In genomic region chr17:44530000-44530399, GRCm38 (mm10) we compare ENCODE assay signal across 8 mouse cellular contexts.
DNase-seq lines count a peak whose midpoint lies in the region; ATAC-seq and TF ChIP-seq lines count a peak whose summit lies in the region.
"Had no signal": no experiment of that assay in that cellular context is flagged by ENCODE, and none has a peak within 500 bp of the region (broad histone marks: within the 10 kb centered on the region; RNA-seq: fewer than 3 reads in every experiment).

No protein-coding gene starts in this region.

- H3K4me2 ChIP-seq in liver, embryonic 14.5 days (ENCODE audit: low read depth), result no peak overlapping the region
- no peak overlapping the region for H3K4me2 ChIP-seq in stomach, postnatal 0 days (replicated peaks; ENCODE audit: low read depth)
- no peak overlapping the region for H3K4me2 ChIP-seq in forebrain, embryonic 16.5 days (ENCODE audit: low read length)
- H3K4me2 ChIP-seq in forebrain, embryonic 15.5 days (replicated peaks), result no peak overlapping the region
- H3K4me2 ChIP-seq: hindbrain, embryonic 14.5 days had no signal

- ATAC-seq in liver, embryonic 14.5 days (ENCODE audit: insufficient read depth), result no peak
- ATAC-seq in stomach, postnatal 0 days (ENCODE audit: low FRiP score, low TSS enrichment), result no peak
- no peak for ATAC-seq in forebrain, embryonic 16.5 days
- no peak for ATAC-seq in forebrain, embryonic 15.5 days (replicated peaks)

- H3K4me3 ChIP-seq in liver, embryonic 14.5 days (ENCODE audit: insufficient read depth in 1 of 2, low read depth in 2 of 2, low read length in 2 of 2), result no peak overlapping the region
- no peak overlapping the region for H3K4me3 ChIP-seq in stomach, postnatal 0 days (ENCODE audit: low read depth, low read length)
- H3K4me3 ChIP-seq in forebrain, embryonic 16.5 days (replicated peaks; ENCODE audit: low read length), result no peak overlapping the region
- H3K4me3 ChIP-seq in forebrain, embryonic 15.5 days, result no peak overlapping the region

- no peak for DNase-seq in liver, embryonic 14.5 days (ENCODE audit: low read depth in 3 of 3, low spot score in 3 of 3)
- DNase-seq in liver, result no peak
- peak; percentile 24 for DNase-seq in T-cell, adult 2 months (ENCODE audit: low spot score)
- DNase-seq in cerebellum, adult 9-10 months, result peak; percentile 15
- no peak for DNase-seq in stomach, postnatal 0 days (ENCODE audit: low spot score)

- H3K27me3 ChIP-seq in liver, embryonic 14.5 days (ENCODE audit: control insufficient read depth, insufficient read depth, low read length), result no peaks in the 10 kb centered on the region
- no peaks in the 10 kb centered on the region for H3K27me3 ChIP-seq in stomach, postnatal 0 days (ENCODE audit: control insufficient read depth, insufficient read depth, low read length)
- H3K27me3 ChIP-seq in forebrain, embryonic 16.5 days (replicated peaks; ENCODE audit: control insufficient read depth, insufficient read depth, low read length), result no peaks in the 10 kb centered on the region
- no peaks in the 10 kb centered on the region for H3K27me3 ChIP-seq in forebrain, embryonic 15.5 days

- peak; percentile 37 for TF ChIP-seq CTCF in liver, embryonic 14.5 days (IDR thresholded peaks at IDR 0.05; ENCODE audit: low read depth)
- peak; percentile 47 for TF ChIP-seq CTCF in stomach, postnatal 0 days (IDR thresholded peaks at IDR 0.05; ENCODE audit: low read depth)

- H3K36me3 ChIP-seq in liver, embryonic 14.5 days (replicated peaks; ENCODE audit: control insufficient read depth, insufficient read depth, low read depth), result no peaks in the 10 kb centered on the region
- no peaks in the 10 kb centered on the region for H3K36me3 ChIP-seq in stomach, postnatal 0 days (ENCODE audit: control insufficient read depth, insufficient read depth, low read length)
- H3K36me3 ChIP-seq in forebrain, embryonic 16.5 days (ENCODE audit: control insufficient read depth, insufficient read depth), result no peaks in the 10 kb centered on the region
- no peaks in the 10 kb centered on the region for H3K36me3 ChIP-seq in forebrain, embryonic 15.5 days

- TF ChIP-seq EP300 in liver, embryonic 14.5 days (IDR thresholded peaks at IDR 0.05; ENCODE audit: low read depth), result no peak
- TF ChIP-seq EP300 in stomach, postnatal 0 days (optimal IDR thresholded peaks at IDR 0.05), result no peak

- H3K9ac ChIP-seq in liver, embryonic 14.5 days (replicated peaks), result no peak overlapping the region
- H3K9ac ChIP-seq in stomach, postnatal 0 days (ENCODE audit: low read length), result no peak overlapping the region
- H3K9ac ChIP-seq in forebrain, embryonic 16.5 days (replicated peaks; ENCODE audit: low read depth, low read length), result no peak overlapping the region
- H3K9ac ChIP-seq in forebrain, embryonic 15.5 days (replicated peaks), result no peak overlapping the region
- H3K9ac ChIP-seq: hindbrain, embryonic 14.5 days had no signal

- H3K9me3 ChIP-seq in liver, embryonic 14.5 days (ENCODE audit: control insufficient read depth, low read length), result no peaks in the 10 kb centered on the region
- no peaks in the 10 kb centered on the region for H3K9me3 ChIP-seq in stomach, postnatal 0 days (ENCODE audit: control insufficient read depth, low read length)
- H3K9me3 ChIP-seq in forebrain, embryonic 16.5 days (ENCODE audit: control insufficient read depth, low read length), result no peaks in the 10 kb centered on the region
- H3K9me3 ChIP-seq in forebrain, embryonic 15.5 days, result no peaks in the 10 kb centered on the region

- no peaks in the 10 kb centered on the region for H3K4me1 ChIP-seq in liver, embryonic 14.5 days (replicated peaks; ENCODE audit: control insufficient read depth in 2 of 2, insufficient read depth in 2 of 2, low read length in 1 of 2)
- H3K4me1 ChIP-seq in stomach, postnatal 0 days (replicated peaks; ENCODE audit: control insufficient read depth, insufficient read depth), result no peaks in the 10 kb centered on the region
- peaks cover 6% of the 10 kb centered on the region for H3K4me1 ChIP-seq in forebrain, embryonic 16.5 days (replicated peaks; ENCODE audit: control insufficient read depth, insufficient read depth, low read length)
- peaks cover 6% of the 10 kb centered on the region for H3K4me1 ChIP-seq in forebrain, embryonic 15.5 days

- H3K27ac ChIP-seq in liver, embryonic 14.5 days, result no peak overlapping the region
- H3K27ac ChIP-seq in stomach, postnatal 0 days (replicated peaks), result no peak overlapping the region
- no peak overlapping the region for H3K27ac ChIP-seq in forebrain, embryonic 16.5 days (ENCODE audit: low read length)
- H3K27ac ChIP-seq in forebrain, embryonic 15.5 days (replicated peaks), result no peak overlapping the region
- H3K27ac ChIP-seq: hindbrain, embryonic 14.5 days had no signal

- WGBS in liver, embryonic 14.5 days (ENCODE audit: insufficient replicate concordance), result 65% methylated on average over 6 of the region's 6 CpGs
- WGBS in stomach, postnatal 0 days, result 77% methylated on average over 6 of the region's 6 CpGs
- 85% methylated on average over 6 of the region's 6 CpGs for WGBS in forebrain, embryonic 16.5 days
- WGBS in forebrain, embryonic 15.5 days, result 85% methylated on average over 6 of the region's 6 CpGs

Comparison
In these comparisons a context has a peak if more than half of its experiments do, and no peak if none do; other contexts are left out.
1. DNase-seq: peak in T-cell, adult 2 months (single experiment) and cerebellum, adult 9-10 months (single experiment); none in liver, embryonic 14.5 days (0 of 3), liver (single experiment) and stomach, postnatal 0 days (single experiment).